Mouse (Mus musculus) embryo, embryonic 10 days (tissue): ENCODE measurements at regions not wholly inside any gene's neighbourhood (a gene's known extent, or its start where the extent isn't known, plus 50 kb on each side); places are given as distances from the start of the nearest gene placed in this dataset.

Experiments used
- DNase-seq: peaks from one replicate; pipeline ENCODE4 v3.0.0-alpha.2; 2015; ENCODE audit warnings: low spot score

DNA sequence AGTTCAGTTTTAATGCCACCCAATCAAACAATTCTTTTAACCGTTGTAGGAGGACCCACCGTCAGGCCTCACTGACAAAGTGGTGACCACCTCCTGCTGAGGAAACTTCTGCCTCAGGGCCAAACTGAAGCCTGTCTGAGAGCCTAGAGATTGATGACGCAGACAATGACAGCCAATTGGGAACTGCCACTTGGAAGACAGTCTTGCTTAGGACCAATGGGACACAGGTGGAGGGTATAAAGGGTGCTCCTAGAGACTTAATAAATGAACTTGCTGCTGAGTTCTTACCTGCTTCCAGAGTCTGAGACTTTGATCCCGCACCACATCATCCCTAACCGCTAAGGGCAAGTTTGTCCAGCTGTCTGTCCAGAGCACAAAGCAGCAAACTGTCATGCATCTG is 80.0 kb downstream of the Tbx4 start:
- no peak for DNase-seq

DNA sequence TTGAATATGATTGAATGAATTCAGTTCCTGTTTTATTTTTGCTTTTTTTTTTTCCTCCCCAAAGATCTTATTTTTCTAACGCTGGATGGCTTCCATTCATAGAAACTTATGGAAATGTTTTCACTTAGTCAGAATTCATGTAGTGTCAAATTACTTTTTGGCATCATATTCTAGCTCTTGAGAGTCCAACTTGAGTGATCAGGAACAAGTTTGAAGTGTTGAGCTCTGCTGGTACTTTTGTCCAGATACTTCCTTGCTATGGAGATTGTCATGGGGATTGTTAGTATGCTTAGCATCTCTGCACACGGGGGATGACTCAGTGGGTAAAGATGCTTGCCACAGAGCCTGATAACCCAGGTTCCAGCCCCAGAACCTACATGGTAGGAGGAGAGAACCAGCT is 84.1 kb downstream of the Tbx4 start:
- DNase-seq = no peak

DNA sequence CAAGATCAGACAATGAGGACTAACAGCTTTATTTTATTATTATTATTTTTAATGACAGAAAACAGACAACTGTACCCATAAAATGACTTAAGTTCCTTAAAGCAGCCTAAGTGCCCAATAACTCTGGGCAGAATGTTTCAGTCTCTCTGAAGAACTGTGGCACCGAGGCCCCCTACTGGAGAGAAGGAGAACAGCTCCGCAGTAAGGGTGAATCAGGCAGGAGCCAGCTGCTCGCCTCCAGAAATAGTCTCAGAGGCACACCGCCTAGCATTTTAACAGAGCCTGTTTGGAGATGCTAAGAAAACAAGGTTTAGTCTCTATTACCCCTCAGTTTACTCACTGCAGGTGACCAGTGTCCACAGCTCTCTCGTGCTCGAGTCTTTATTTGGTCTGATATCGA is 86.2 kb downstream of the Tbx4 start:
- peak; percentile 84 for DNase-seq

DNA sequence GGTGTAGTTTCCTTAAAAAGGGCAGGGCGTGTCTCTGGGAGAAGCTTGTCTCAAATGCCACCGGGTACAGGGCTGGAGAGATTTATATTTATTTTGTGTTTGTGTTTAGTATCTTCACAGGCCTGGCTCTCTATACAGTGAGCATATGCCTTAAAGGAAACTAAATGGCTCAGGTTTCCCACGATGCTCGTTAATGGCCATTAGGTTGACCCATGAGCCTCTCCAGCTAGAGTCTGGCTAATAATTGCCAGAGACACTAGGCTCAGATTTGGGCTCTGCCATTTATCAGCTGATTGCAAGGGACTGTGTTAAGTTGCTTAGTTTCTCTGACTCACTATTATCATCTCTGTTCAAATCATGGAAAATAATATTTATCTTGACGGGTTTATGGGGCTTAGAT is 87.5 kb downstream of the Tbx4 start:
- no peak for DNase-seq

DNA sequence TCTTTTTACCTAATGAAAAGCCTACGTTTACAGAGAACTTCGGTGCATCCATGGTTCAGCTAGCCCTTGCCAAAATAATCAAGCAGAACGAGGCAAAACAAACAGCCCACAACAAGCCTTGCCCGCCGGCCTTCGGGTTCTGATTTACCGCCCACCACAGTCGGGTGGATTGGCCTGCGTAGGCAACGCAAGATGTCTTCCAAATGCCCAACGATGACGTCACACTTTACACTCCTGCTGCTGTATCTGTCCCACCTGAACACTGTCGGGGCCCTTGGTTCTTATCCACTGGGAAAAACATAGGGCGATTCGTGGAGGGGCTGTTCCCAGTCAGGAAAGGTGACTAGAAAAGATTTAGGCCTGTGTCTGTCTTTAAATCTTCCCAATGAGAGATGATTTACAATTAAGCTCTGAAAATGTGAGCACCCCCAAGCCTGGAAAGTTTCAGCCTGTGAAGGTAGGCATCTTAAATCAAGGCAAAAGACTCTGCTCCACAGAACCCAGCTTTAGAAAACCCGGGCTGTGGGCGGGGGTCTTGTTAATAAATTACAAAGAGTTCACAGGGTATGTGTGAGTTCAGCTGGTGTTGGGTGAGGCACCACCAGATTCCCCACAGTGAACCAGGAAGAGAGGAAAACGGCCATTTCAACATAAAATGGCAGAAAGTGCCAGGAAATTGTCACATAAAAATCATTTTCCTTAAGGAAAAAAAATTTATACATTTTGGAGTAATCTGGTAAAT is 90.6 kb downstream of the Tbx4 start:
- DNase-seq = no peak

DNA sequence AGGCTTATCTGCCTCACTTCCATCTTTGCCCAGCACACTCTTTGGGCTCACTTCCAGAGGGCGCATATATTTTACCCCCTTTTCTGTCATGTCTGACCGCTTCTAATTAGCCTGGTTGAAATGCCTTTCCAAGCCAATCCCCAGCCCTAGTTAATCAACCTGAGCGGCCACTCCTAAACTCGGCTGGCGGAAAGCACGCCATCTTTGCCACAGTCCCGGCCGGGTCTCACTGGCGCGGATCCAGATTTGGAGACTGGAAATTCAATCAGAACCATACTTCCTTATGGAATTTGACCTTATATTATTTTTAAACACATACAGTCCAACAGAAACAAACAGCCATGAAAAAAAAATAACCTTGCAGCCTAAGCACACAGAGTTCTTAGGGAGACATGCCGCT is 94.2 kb downstream of the Tbx4 start:
- DNase-seq = no peak

DNA sequence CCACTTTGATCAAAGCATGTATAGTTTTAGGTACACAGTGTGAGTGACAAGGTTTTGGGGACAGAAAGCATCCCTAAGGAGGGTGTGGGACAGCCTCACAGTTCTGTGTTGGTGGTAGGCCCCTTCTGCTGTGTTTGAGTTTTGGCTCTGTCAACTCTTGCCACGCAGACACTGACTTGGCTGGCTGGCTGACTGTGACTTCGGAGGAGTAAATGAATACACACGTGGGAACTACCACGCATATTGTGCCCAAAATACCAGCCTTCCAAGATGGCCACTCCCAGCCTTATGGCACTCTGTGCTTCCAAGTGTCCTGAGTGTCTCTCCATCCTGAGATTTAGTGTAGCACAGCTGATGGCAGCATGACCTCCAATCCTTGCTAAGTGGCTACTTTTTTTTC is 95.3 kb downstream of the Tbx4 start:
- DNase-seq = no peak

DNA sequence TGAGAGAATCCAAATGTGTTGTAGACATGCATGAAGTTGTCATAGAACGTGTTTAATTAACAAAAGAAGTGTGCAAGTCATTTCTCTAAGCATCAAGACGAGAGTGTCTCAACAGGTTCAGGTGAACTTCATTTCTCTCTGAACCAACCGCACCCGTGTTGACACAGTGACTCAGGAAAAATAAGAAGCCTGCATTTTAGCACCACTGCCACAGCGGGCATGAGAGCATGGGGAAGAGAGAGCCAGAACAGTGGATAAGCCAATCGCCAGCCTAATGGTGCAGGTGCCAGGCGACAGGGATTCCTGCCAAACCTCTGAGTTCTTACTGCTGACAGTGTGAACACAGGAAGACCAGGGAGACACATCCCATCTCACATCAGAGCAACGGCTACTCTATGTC is 100.1 kb downstream of the Tbx4 start:
- no peak for DNase-seq

DNA sequence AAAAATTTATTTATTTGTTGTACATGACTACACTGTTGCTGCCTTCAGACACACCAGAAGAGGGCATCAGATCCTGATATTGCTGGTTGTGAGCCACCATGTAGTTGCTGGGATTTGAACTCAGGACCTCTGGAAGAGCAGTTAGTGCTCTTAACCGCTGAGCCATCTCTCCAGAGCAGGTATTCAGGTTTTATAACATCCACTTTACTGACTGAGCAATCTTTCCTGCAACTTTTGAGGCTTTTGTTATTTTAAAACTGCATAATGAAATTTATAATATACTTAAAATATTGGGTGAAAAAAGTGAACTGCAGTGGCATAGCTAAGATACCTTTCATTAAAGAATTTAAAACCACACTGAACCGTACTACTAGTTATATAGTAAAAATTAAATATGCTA is 101.0 kb downstream of the Tbx4 start:
- no peak for DNase-seq

DNA sequence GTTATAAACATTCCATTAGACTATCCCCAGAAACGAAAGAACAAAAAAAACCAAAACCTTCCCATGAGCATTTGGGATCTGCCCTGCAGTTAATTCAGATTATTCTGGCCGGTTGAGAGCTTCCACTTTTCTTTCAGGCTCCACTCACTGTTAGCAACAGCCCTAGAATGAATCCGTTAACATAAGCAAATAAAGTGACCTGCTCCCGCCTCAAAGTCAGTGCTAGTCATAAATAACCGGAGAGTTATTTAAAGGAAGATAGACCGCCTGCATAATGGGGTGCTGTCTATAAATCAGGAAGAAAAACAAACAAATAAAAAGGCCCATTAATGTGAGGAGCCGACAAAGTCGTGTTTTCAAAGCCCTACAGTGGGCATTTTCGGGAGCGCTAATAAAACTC is 103.3 kb downstream of the Tbx4 start:
- DNase-seq = no peak

DNA sequence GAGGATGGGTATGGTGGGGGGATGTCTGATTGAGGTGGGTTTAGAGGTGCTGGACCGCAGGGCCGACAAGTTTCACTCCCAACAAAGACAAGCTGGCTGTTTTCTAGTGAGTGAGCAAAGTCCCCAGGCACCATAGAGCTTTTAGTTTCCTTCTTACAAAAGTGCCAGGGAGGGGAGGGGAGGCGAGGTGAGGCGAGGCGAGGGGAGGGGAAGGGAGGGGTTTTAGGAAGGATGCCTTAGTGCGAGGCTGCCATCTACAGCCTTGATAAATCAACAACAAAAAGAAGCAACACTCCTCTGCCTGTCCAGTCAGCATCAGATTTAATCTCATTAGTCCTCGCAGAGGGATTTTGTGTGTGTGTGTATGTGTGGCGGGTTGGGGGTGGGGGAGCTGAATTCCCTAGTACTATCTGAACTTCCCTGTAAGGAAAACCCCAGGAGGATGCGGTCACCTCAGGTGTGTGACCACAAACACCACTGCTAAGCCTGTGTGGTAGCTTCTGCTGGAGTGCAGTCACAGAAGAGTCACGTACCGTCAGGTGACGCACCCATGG is 103.8 kb downstream of the Tbx4 start:
- DNase-seq = peak; percentile 64

DNA sequence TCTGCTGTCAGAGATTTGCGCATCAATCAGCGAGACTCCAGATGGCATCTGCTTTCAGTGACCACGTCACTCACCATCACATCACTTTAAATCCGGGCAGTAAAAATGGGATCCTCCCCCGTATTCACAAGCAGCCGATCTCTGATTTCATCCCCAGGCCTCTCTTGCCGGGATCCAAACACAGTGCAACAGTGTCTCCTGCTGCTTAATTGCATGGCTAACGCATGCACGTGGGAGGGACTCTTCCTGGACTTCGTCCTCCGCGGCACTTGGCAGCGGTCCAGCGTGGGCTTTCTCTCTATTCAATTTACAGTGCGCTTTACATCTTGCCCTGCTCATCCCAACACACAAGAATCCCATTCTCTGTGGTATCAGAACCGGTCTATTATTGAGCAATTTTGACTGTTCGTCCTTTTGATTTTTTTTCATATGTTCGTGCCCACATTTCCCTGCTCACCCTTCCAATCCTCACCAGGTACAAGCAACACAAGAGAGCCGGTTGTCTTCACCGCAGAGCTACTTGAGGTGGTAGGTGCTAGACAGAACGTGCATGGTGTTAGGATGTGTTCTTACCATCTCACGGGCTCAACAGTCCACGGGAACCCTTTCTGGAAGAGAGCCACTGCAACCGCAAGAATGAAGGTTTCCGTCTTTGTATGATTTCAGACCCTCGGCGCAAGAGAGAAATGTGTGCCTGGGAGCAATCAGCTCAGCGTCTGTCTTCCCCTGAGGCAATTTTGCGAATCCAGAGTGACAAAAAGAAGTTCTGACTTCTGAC is 109.3 kb downstream of the Tbx4 start:
- DNase-seq = peak; percentile 56

DNA sequence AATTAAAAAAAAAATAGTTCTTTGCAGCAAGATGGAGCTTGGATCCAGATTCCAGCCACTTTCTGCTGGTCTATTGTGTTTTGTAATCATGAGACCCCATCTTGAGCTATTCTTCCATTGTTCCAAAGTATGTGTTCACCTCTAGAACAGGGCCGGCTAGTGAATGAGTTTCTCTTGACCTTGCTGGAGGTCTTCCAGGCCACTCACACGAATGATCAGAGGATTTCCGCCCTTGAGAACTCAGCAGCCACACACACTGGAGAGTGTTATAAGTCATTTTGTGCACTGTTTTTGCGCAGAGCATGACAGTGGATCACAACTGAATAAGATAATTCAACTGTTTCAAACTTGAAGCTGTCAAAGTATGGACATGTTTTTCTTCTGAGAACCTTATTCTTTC is 110.5 kb downstream of the Tbx4 start:
- DNase-seq = no peak

DNA sequence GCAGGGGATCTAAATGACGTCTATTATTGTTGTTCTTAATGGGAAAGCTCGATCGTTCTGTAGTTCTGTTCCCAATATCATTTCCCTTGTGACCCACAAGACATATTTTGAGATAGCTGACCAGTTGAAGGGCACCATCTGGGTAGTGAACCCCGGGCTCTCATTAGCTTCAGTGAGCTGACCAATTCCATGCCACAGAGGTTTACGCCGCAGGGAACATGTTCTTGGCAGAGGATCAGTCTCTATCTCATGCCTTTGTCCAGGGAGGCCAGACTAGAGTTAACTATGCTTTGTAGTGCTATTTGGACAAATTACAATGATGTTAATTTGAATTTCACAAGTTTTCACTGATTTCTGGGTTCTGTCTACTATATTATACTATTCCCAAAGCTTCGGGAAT is 117.1 kb downstream of the Tbx4 start:
- DNase-seq = no peak

DNA sequence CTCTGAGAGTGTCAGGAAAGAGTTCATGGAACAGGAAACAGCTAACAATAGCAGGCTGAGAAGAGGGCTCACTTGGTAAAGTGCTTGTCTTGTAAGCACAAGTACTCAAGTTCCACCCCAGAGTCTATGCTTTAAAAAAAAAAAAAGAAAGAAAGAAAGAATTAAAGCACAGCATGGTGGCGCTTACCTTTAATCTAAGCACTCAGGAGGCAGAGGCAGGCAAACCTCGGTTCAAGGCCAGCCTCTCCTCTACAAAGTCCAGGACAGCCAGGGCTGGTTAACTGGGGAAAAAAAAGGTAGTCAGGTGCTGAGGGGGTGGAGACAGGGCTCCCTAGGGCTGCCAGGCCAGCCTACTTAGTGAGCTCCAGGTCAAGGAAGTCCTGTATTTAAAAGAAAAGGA is 119.1 kb downstream of the Tbx4 start:
- DNase-seq = no peak

DNA sequence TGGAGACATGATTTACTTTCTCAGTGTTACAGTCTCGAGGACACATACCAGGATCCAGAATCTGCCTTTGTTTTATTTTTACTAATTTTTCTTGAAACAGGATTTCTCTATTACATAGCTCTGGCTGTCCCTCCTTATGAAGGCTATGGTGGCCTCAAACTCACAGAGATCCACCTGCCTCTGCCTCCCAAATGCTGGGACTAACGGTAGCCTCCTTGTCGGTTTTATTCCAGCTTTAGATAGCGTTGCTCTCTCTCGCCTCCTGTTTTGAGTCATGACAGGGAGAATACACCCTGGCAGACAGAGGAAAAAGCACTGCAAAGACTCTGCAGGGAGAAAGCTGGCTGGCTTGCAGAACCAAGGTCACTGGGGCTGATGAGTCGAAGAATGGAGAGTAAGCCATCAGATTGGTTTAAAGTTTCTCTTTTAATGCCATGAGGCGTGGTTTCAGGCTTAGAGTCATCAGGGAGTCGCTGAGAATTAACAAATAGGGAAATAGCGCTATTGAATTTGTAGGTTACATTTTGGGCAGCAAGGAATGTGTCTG is 119.8 kb downstream of the Tbx4 start:
- DNase-seq = no peak

DNA sequence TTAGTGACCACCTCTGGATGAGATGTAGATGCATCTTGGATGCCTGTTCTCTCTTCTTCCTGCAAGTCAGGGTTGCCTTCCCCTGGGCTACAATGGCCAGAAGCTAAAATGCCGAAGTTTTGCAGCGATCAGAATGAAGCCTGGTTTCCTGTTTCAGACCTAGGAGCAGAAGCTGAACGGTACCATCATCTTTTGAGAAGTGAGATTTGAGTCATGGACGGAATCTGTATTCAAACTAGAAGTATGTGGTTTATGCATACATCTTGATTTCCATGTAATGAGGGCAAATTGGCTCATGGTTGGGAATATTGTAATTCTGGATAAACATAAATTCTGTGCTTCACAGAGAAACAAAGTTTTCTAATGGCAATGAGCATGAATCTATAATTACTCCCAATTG is 120.6 kb downstream of the Tbx4 start:
- DNase-seq = no peak
